Mouse (Mus musculus): ENCODE measurements at regions not wholly inside any gene's neighbourhood (a gene's known extent, or its start where the extent isn't known, plus 50 kb on each side); places are given as distances from the start of the nearest gene placed in this dataset.
"Not testable (repeated sequence)": the region's sequence is repeated elsewhere in the genome, so short reads cannot be mapped to it uniquely, and the experiment has no call there.

DNA sequence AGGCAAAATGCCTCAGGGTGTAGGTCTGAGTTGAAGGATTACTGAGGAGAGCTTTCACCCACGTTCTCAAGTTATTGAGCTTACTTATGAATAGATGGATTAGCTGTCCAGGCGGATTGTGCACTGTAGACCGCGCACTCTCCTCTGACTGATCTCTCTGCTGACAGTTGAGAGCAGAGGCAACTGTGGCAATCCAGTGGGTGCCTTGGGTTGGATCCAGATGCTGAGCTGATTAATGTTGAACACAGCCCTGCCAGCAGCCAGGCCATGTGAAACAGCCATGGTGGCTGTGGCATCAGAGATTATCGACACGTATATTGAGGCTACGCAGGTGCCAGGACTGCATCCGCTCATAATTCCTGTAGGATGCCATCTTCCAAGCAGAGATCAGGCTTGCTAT, 53.6 kb downstream of the Gm10320 start:
- no peak overlapping the region for H3K9ac ChIP-seq (replicated peaks; ENCODE audit: low read depth)
- 86% methylated on average over 8 of the region's 8 CpGs for WGBS
- no peaks in the 10 kb centered on the region for H3K9me3 ChIP-seq (ENCODE audit: low read length)
- ATAC-seq (no peak), DNase-seq (ENCODE audit: low spot score) (no peak)
- no peaks in the 10 kb centered on the region for H3K4me1 ChIP-seq (ENCODE audit: insufficient read depth, low read depth, low read length)
- H3K4me2 ChIP-seq (replicated peaks; ENCODE audit: low read depth, low read length) = no peak overlapping the region
- H3K4me3 ChIP-seq (ENCODE audit: low read depth, low read length) = no peak overlapping the region
- H3K27ac ChIP-seq (ENCODE audit: low read length) = no peak overlapping the region
- TF ChIP-seq EP300 (IDR thresholded peaks at IDR 0.05) (no peak), CTCF (IDR thresholded peaks at IDR 0.05) (no peak)
- H3K36me3 ChIP-seq (ENCODE audit: insufficient read depth, low read length) = no peaks in the 10 kb centered on the region
- no peaks in the 10 kb centered on the region for H3K27me3 ChIP-seq (replicated peaks; ENCODE audit: insufficient read depth, low read length)

DNA sequence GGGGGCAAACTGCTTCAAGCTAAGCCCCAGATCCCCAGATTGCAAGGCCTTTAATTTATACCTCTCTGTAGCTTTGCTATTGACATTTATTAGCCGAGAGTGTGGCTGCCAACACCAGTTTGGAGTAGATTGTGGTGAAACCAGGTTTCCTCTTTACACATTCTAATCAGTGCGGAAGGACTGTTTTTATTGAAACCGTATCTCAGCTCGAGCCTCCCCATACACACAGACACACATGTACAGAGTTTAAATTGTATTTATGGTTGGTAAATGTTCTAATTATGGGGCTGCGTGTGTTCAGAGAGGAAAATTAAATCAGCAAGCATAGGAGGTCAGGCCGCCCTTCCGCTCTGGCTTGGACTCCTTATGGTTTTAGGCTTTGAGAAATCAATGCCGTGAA, 54.8 kb downstream of the Gm10320 start:
- DNase-seq (ENCODE audit: low spot score) (no peak), ATAC-seq (no peak)
- Histone ChIP-seq H3K4me2 (replicated peaks; ENCODE audit: low read depth, low read length) (no peak overlapping the region), H3K9me3 (ENCODE audit: low read length) (no peaks in the 10 kb centered on the region), H3K4me3 (ENCODE audit: low read depth, low read length) (no peak overlapping the region), H3K36me3 (ENCODE audit: insufficient read depth, low read length) (no peaks in the 10 kb centered on the region), H3K27ac (ENCODE audit: low read length) (no peak overlapping the region), H3K27me3 (replicated peaks; ENCODE audit: insufficient read depth, low read length) (no peaks in the 10 kb centered on the region), H3K4me1 (ENCODE audit: insufficient read depth, low read depth, low read length) (no peaks in the 10 kb centered on the region), H3K9ac (replicated peaks; ENCODE audit: low read depth) (no peak overlapping the region)
- WGBS = 83% methylated on average over 8 of the region's 8 CpGs
- TF ChIP-seq EP300 (IDR thresholded peaks at IDR 0.05) (no peak), CTCF (IDR thresholded peaks at IDR 0.05) (no peak)

- Histone ChIP-seq H3K4me3 (ENCODE audit: low read depth, low read length) (no peak overlapping the region), H3K4me2 (replicated peaks; ENCODE audit: low read depth, low read length) (no peak overlapping the region), H3K9me3 (ENCODE audit: low read length) (no peaks in the 10 kb centered on the region), H3K36me3 (ENCODE audit: insufficient read depth, low read length) (no peaks in the 10 kb centered on the region), H3K27ac (ENCODE audit: low read length) (no peak overlapping the region), H3K4me1 (ENCODE audit: insufficient read depth, low read depth, low read length) (no peaks in the 10 kb centered on the region), H3K9ac (replicated peaks; ENCODE audit: low read depth) (no peak overlapping the region), H3K27me3 (replicated peaks; ENCODE audit: insufficient read depth, low read length) (0 out of 2 replicates have a peak, but pooled peaks cover 7% of the 10 kb centered on the region)
- TF ChIP-seq EP300 (IDR thresholded peaks at IDR 0.05) = no peak
- no peak for TF ChIP-seq CTCF (IDR thresholded peaks at IDR 0.05)
- ATAC-seq (no peak), DNase-seq (ENCODE audit: low spot score) (no peak)
- WGBS = 88% methylated on average over 8 of the region's 8 CpGs
These were observed 56.4 kb downstream of the Gm10320 start for GRCm38 (mm10) chr13:98435245-98435975.

DNA sequence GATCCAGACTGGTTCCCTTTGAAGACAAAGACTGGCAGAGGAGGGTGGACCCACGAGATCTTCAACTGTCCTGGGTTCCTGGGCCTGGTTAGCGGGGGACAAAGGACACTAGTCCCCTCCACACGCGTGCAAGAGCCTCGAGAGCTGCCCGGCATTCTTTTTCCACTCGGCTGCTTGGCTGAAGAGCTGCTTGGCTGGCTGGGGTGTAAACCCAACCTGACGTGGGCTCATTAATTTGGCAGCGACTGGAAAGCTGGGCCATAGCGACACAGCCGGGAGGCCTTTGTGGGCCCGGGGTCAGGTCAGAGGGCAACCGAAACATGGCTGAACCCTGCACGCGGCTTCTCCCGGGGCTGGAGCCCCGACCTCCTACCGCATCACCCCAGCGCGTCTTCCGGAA, 62.0 kb downstream of the Gm10320 start:
- Histone ChIP-seq H3K4me2 (replicated peaks; ENCODE audit: low read depth, low read length) (no peak overlapping the region), H3K9ac (replicated peaks; ENCODE audit: low read depth) (no peak overlapping the region), H3K9me3 (ENCODE audit: low read length) (no peaks in the 10 kb centered on the region), H3K36me3 (ENCODE audit: insufficient read depth, low read length) (no peaks in the 10 kb centered on the region), H3K4me3 (ENCODE audit: low read depth, low read length) (no peak overlapping the region), H3K27ac (ENCODE audit: low read length) (no peak overlapping the region), H3K27me3 (replicated peaks; ENCODE audit: insufficient read depth, low read length) (0 out of 2 replicates have a peak, but pooled peaks cover 11% of the 10 kb centered on the region), H3K4me1 (ENCODE audit: insufficient read depth, low read depth, low read length) (no peaks in the 10 kb centered on the region)
- DNase-seq (ENCODE audit: low spot score) (no peak), ATAC-seq (no peak)
- TF ChIP-seq EP300 (IDR thresholded peaks at IDR 0.05) = no peak
- TF ChIP-seq CTCF (IDR thresholded peaks at IDR 0.05) = no peak
- WGBS = 41% methylated on average over 21 of the region's 21 CpGs

- not testable (repeated sequence) for H3K27ac ChIP-seq (ENCODE audit: low read length); H3K9me3 ChIP-seq (ENCODE audit: low read length); ATAC-seq; H3K4me2 ChIP-seq (replicated peaks; ENCODE audit: low read depth, low read length); H3K9ac ChIP-seq (replicated peaks; ENCODE audit: low read depth); DNase-seq (ENCODE audit: low spot score); H3K4me3 ChIP-seq (ENCODE audit: low read depth, low read length); H3K4me1 ChIP-seq (ENCODE audit: insufficient read depth, low read depth, low read length); H3K36me3 ChIP-seq (ENCODE audit: insufficient read depth, low read length)
- WGBS = 6% methylated on average over 16 of the region's 16 CpGs
- H3K27me3 ChIP-seq (replicated peaks; ENCODE audit: insufficient read depth, low read length) = 0 out of 2 replicates have a peak, but pooled peaks cover 11% of the 10 kb centered on the region
These were observed 64.1 kb downstream of the Gm10320 start for GRCm38 (mm10) chr13:98427660-98428059.

DNA sequence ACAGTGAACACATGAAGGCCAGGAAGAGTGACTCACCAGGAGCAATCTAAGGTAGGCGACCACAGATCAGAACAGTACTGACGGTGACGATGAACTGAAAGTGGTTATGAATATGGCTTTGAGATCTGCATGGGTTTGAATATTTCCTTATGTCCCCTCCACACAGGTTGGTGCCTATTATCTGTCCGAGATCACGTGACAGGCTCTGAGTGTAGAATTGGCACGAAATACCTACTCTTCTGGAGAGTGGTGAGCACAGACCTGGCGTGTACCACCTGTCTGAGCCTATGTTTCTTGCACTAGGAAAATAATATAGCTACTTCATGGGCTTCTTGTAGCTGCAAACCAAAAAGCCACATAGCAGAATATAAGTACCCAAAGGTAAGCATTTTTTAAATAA, 66.8 kb downstream of the Gm10320 start:
- no peaks in the 10 kb centered on the region for H3K36me3 ChIP-seq (ENCODE audit: insufficient read depth, low read length)
- H3K4me1 ChIP-seq (ENCODE audit: insufficient read depth, low read depth, low read length) = no peaks in the 10 kb centered on the region
- no peak overlapping the region for H3K4me2 ChIP-seq (replicated peaks; ENCODE audit: low read depth, low read length)
- ATAC-seq = no peak
- 0 out of 2 replicates have a peak, but pooled peaks cover 8% of the 10 kb centered on the region for H3K27me3 ChIP-seq (replicated peaks; ENCODE audit: insufficient read depth, low read length)
- no peak overlapping the region for H3K4me3 ChIP-seq (ENCODE audit: low read depth, low read length)
- no peaks in the 10 kb centered on the region for H3K9me3 ChIP-seq (ENCODE audit: low read length)
- 79% methylated on average over 7 of the region's 7 CpGs for WGBS
- no peak overlapping the region for H3K9ac ChIP-seq (replicated peaks; ENCODE audit: low read depth)
- H3K27ac ChIP-seq (ENCODE audit: low read length) = no peak overlapping the region
- DNase-seq (ENCODE audit: low spot score) = no peak
- no peak for TF ChIP-seq EP300 (IDR thresholded peaks at IDR 0.05)
